Mouse (Mus musculus) testis, adult 2 months (tissue): ENCODE measurements around the gene Gm49358.

Source experiments
- CTCF ChIP-seq: fragments of 200-500 bp; IDR thresholded peaks from 2 replicates; pipeline ENCODE4 v1.5.1; 2012; ENCODE audit warnings: low read depth, mild to moderate bottlenecking, inconsistent platforms, low read length, moderate library complexity; ENCODE audit not compliant: control insufficient read depth, insufficient read depth, insufficient replicate concordance
- POLR2A ChIP-seq: fragments of 200-500 bp; IDR thresholded peaks from 2 replicates; pipeline ENCODE4 v1.6.1; 2012; ENCODE audit warnings: low read depth, mild to moderate bottlenecking, inconsistent platforms, low read length, moderate library complexity; ENCODE audit not compliant: control insufficient read depth

DNA sequence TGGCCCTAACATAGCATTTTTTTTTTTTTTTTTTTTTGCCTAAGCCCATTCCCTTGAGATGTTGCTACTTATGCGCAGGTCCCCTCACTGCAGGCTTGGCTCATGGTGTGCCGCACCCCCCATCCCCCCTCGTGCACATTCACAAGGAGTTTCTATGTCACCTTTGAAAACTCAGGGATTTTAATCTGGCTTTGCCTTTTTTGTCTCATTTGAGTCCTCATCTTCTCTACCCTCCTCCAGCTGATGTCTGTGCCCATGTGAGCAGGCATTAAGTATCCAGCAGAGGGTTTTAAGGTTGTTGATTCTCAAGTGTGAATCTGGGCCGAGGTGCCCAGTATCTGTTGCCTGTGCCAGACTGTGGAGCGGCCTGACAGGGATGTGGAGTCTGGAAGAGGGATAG lies 17.9 kb downstream of the Gm49358 start:
- no peak for TF ChIP-seq POLR2A
- no peak for TF ChIP-seq CTCF
